Mouse (Mus musculus) heart, adult 2 months (tissue): ENCODE results near the gene Ndufa6. TPM values are rescaled to one million over a fixed set of nuclear protein-coding genes. Genes with fewer than 3 reads are reported as not detected.

Experiments used
- DNase-seq, 2 experiments: peaks; one replicate each; pipeline ENCODE4 v3.0.0; 2021
- H3K27ac ChIP-seq: fragments of 200-600 bp; 2 replicates; pipeline ENCODE4 v1.8.1; 2022
- H3K27me3 ChIP-seq: fragments of 200-500 bp; 2 replicates; pipeline ENCODE4 v1.6.1; 2012; ENCODE audit warnings: mild to moderate bottlenecking, low read length, inconsistent platforms, mixed read lengths; ENCODE audit not compliant: control insufficient read depth, insufficient read depth
- H3K36me3 ChIP-seq: fragments of 200-500 bp; 2 replicates; pipeline ENCODE4 v1.6.1; 2012; ENCODE audit warnings: low read length, inconsistent platforms; ENCODE audit not compliant: control insufficient read depth, insufficient read depth
- H3K4me1 ChIP-seq: fragments of 200-500 bp; 2 replicates; pipeline ENCODE4 v1.6.1; 2011; ENCODE audit warnings: low read length; ENCODE audit not compliant: control insufficient read depth, insufficient read depth
- H3K4me3 ChIP-seq: fragments of 200-600 bp; 2 replicates; pipeline ENCODE4 v1.8.1; 2022
- H3K79me2 ChIP-seq: fragments of 200-500 bp; replicated peaks from 2 replicates; pipeline ENCODE4 v1.6.1; 2012; ENCODE audit warnings: mild to moderate bottlenecking, inconsistent platforms, low read length, moderate library complexity, mixed read lengths; ENCODE audit not compliant: control insufficient read depth, insufficient read depth
- H3K9ac ChIP-seq: fragments of 200-500 bp; 2 replicates; pipeline ENCODE4 v1.6.1; 2012; ENCODE audit warnings: low read depth, mild to moderate bottlenecking, control low read depth, inconsistent platforms, low read length, mixed read lengths
- CTCF ChIP-seq: fragments of 200-600 bp; IDR thresholded peaks from 2 replicates; pipeline ENCODE4 v1.8.1; 2022; ENCODE audit warnings: antibody characterized with exemption, mild to moderate bottlenecking, moderate library complexity
- EP300 ChIP-seq: fragments of 200-500 bp; IDR thresholded peaks from 2 replicates; pipeline ENCODE4 v1.6.1; 2011; ENCODE audit warnings: low read depth, low read length, control low read depth; ENCODE audit not compliant: insufficient read depth
- POLR2A ChIP-seq: fragments of 200-500 bp; IDR thresholded peaks from 2 replicates; pipeline ENCODE4 v1.6.1; 2011; ENCODE audit warnings: mild to moderate bottlenecking, low read depth, low read length, control low read depth; ENCODE audit not compliant: insufficient read depth
- WGBS: fragments of 180-500 bp; shearing (Covaris S2); methylation state at CpG from one replicate; pipeline ENCODE4 v1.1.7; 2018; 5-methylcytosine and 5-hydroxymethylcytosine counted together
- intact Hi-C: fragments of 180-260 bp; cut with DNase I; formaldehyde crosslinking; loops from one replicate; pipeline ENCODE4 v1.15.1; 2025
- polyA plus RNA-seq: library from polyadenylated mRNA; depleted of rRNA; stranded (reverse); fragments of >200 nt; gene quantifications from 2 replicates; pipeline ENCODE4 v1.2.3, GENCODE M21; 2012
- total RNA-seq, 2 experiments: library from RNA; stranded (reverse); gene quantifications; 2 replicates each; pipeline ENCODE4 v1.2.3; 2021

The Ndufa6 gene
- total and polyA plus RNA-seq, 3 experiments = 609 to 775 (median 659) TPM

DNA sequence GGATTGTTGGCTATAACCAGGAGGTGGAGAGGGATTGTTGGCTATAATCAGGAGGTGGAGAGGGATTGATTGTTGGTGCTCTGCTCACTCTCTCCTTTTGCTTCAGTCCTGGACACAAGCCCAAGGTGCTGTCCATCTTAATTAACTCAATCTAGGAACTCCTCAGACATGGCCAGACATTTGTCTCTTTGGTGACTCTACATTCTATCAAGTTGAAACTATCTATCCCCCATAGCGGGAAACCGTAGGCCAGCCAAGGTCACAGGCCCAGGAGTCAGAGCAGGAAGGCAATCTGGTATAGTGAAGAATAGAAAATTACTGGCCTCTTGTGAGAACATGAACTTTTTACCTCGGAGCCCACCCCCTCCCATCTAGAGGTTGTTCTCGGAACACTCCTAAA is 8.1 kb upstream of the Ndufa6 start:
- WGBS = 35% methylated on average over 4 of the region's 4 CpGs
- peak in 1 of 2 experiments; percentile 18 for DNase-seq
- Histone ChIP-seq H3K4me3 (no peak overlapping the region), H3K27ac (no peak overlapping the region), H3K27me3 (no peaks in the 10 kb centered on the region), H3K79me2 (no peaks in the 10 kb centered on the region), H3K36me3 (no peaks in the 10 kb centered on the region), H3K9ac (no peak overlapping the region), H3K4me1 (peaks cover 11% of the 10 kb centered on the region)
- TF ChIP-seq POLR2A = 0 out of 2 replicates have a peak, but pooled peaks have one; percentile 15
- 0 out of 2 replicates have a peak, but pooled peaks have one; percentile 34 for TF ChIP-seq EP300
- TF ChIP-seq CTCF = no peak
- intact Hi-C loops = no loop called here

DNA sequence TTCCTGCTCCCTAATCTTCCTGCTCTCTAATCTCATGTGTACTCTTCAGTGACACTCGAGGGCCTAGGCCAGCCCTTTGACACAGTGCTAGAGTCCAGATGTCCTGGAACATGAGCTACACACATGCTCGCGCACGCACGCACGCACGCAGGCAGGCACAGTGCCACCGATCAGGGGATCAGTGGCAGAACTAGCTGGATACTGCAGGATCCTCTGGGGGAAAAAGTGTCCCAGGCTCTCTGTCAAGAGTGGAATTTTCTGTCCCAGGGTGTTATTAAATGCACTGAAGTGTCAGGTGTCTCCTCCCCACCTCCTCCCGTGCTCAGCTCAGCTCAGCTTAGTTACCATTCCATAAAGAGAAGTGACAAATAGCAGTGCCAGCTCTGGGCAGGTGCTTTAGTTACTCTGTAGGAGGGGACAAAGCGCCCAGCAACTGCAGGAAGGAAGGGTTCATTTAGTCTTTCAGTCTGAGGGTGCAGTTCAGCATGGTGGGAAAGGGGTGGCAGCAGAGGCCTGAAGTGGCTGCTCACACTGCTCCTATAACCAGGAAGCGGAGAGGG is 7.4 kb upstream of the Ndufa6 start:
- no peak overlapping the region for H3K4me3 ChIP-seq
- no peaks in the 10 kb centered on the region for H3K27me3 ChIP-seq
- no peak overlapping the region; the same call in none of the 2 replicates for H3K27ac ChIP-seq
- TF ChIP-seq CTCF (peak; percentile 49), POLR2A (no peak)
- H3K4me1 ChIP-seq = peaks cover 11% of the 10 kb centered on the region
- H3K36me3 ChIP-seq = no peaks in the 10 kb centered on the region
- peak in 1 of 2 experiments; percentile 23 for DNase-seq
- no peak overlapping the region for H3K9ac ChIP-seq
- no peaks in the 10 kb centered on the region for H3K79me2 ChIP-seq
- intact Hi-C loops = no loop called here
- WGBS = 45% methylated on average over 11 of the region's 11 CpGs

DNA sequence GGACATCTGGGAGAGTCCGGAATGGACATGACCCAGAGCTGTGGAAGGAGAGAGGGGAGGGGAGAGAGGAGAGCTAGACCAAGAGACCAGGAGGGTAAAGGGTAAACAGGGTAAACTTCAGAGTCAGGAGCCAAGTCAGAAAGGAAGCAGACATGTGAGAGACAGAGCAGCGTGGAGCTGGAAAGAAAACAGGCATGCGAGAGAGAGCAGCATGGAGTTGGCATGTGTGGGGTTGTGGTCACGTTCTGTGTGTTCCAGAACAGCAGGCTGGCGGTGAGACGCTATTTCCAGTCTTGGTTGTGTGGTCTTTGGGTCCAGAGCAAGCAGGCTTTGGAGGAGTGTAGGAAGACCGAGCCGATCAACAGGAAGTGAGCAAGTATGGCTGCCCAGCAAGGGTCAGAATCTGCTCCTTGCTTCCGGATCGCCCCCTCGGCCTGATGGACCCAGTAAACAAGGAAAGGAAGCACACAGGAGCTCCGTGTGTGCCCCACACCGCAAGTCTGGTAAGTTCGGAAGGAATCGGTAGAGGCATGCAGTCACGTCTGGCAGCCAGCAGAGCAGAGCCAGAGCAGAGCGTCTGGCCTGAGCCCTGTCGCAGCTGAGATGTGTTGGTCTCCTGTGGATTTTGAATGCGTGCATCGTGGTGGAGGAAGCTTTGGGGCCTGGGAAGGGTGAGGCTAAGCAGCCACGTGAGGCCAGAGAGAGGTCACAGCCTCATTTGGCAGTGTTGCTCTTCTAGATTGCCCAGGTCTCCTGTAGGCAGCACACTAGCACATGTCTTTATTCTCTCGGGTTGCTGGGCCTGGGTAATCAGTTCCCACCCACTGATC is 4.5 kb upstream of the Ndufa6 start:
- TF ChIP-seq CTCF (0 out of 2 replicates have a peak, but pooled peaks have one; percentile 8), POLR2A (peak; percentile 43; the same call in 1 of the 2 replicates), EP300 (peak; percentile 24; the same call in 1 of the 2 replicates)
- Histone ChIP-seq H3K9ac (peak overlapping the region; percentile 55), H3K79me2 (peaks cover 1% of the 10 kb centered on the region; the same call in 1 of the 2 replicates), H3K4me3 (peak overlapping the region; percentile 23), H3K4me1 (peaks cover 14% of the 10 kb centered on the region), H3K27ac (peak overlapping the region; percentile 85), H3K36me3 (no peaks in the 10 kb centered on the region), H3K27me3 (no peaks in the 10 kb centered on the region)
- intact Hi-C loops = loop anchor here (2.0 kb wide), 1 partner anchor 18 kb away; no protein-coding TSS in a partner anchor
- DNase-seq = peak; percentile 49 to 62
- WGBS = 22% methylated on average over 22 of the region's 22 CpGs

DNA sequence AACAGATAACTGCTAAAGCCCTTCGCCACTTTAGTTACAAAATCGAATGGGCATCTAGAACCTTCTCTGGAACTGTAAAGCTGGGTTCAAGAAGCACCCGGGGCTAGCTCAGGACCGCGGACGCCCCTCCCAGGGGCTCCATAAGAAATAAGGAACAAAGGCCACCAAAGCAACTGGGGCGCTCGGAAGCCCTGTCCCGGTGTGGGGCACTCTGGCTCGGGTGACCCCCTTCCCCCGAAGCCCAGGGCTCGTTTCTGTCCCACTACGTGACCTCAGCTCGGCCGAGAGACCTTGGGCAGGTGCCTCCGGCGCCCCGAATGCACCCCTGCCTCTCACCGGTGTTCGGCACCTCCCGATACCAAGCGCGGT is 393 bp downstream of the Ndufa6 start:
- WGBS = under 1% methylated on average over 23 of the region's 23 CpGs
- H3K4me3 ChIP-seq = peak overlapping the region; percentile 82
- H3K9ac ChIP-seq = peak overlapping the region; percentile 89
- no peaks in the 10 kb centered on the region for H3K27me3 ChIP-seq
- H3K4me1 ChIP-seq = peaks cover 14% of the 10 kb centered on the region
- intact Hi-C loops = loop anchor here (2.0 kb wide), 1 partner anchor 63 kb away; no protein-coding TSS in a partner anchor
- no peak for DNase-seq
- H3K27ac ChIP-seq = peak overlapping the region; percentile 99
- TF ChIP-seq EP300 (no peak), POLR2A (no peak), CTCF (no peak)
- H3K36me3 ChIP-seq = no peaks in the 10 kb centered on the region; the same call in none of the 2 replicates
- H3K79me2 ChIP-seq = peaks cover 3% of the 10 kb centered on the region; the same call in 1 of the 2 replicates

DNA sequence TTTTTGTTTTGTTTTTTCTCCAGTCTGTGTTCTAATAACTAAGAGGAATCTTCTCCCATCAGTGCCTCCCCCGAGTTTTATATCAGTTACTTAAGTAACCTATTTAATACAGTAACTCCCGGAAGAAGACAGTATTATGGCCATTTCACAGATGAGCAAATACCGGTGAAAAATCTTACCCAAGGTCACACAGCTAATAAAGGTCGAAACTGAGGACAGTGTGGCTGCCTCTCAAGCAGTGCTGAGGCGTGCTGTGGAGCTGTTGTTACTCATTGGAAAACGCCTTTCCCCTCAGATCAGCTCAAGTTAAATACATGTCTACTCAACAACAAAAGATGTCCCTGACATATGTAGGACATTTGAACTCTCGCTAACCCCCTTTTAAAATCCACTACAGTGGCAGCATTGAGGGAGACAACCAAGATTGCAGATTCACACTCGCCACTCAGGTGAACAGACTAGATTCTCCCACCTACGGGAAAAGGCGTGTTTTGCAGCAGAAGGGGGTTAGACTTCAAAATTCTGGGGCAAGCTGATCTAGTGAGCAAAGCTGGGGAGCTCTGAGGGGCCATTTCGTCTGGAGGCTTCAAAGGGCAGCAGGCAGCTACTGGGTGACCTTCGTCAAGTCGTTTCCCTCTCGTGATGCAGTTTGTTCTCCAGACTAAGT is 911 bp downstream of the Ndufa6 start:
- DNase-seq = no peak
- H3K36me3 ChIP-seq = no peaks in the 10 kb centered on the region; the same call in none of the 2 replicates
- peaks cover 3% of the 10 kb centered on the region; the same call in 1 of the 2 replicates for H3K79me2 ChIP-seq
- H3K27ac ChIP-seq = peak overlapping the region; percentile 99
- H3K27me3 ChIP-seq = no peaks in the 10 kb centered on the region
- H3K9ac ChIP-seq = peak overlapping the region; percentile 89
- H3K4me3 ChIP-seq = peak overlapping the region; percentile 82
- H3K4me1 ChIP-seq = peaks cover 10% of the 10 kb centered on the region
- 12% methylated on average over 14 of the region's 14 CpGs for WGBS
- intact Hi-C loops = no loop called here
- TF ChIP-seq CTCF = no peak
- TF ChIP-seq EP300 = no peak
- no peak for TF ChIP-seq POLR2A
